Mouse (Mus musculus) kidney, adult 2 months (tissue): ENCODE data around the gene Bst2.

Experiments used
- CTCF ChIP-seq: fragments of 200-500 bp; conservative IDR thresholded peaks from 2 replicates; pipeline ENCODE4 v1.5.1; 2011; ENCODE audit warnings: low read depth, mild to moderate bottlenecking, control low read depth, low read length, moderate library complexity, mixed read lengths; ENCODE audit not compliant: insufficient read depth, insufficient read length
- POLR2A ChIP-seq: fragments of 200-500 bp; IDR thresholded peaks from one replicate; pipeline ENCODE4 v1.6.1; 2011; ENCODE audit warnings: low read depth, low read length, control low read depth

DNA sequence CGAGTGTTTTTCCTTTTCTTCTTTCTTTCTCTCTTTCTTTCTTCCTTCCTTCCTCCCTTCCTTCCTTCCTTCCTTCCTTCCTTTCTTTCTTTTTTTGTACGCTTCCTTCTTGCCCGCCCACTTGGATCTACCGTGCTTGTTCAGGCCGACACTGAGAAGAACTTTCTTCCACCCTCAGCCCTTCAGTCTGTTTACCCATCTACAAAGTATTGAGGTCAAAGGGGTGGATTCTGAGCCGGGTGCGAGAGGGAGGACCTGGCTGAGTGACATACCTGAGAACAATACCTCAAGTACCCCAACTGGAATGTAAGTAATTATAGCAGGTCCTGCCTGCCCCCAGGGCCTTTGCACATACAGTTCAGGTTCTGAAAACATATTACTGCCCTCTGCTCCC lies 51.1 kb downstream of the Bst2 start:
- TF ChIP-seq CTCF (no peak), POLR2A (no peak)
